Mouse (Mus musculus) heart, embryonic 11.5 days (tissue): Measurements from ENCODE around the gene Mrps30. TPM values are rescaled to one million over a fixed set of nuclear protein-coding genes. Genes with fewer than 3 reads are reported as not detected.
"Not testable (repeated sequence)": the region's sequence is repeated elsewhere in the genome, so short reads cannot be mapped to it uniquely, and the experiment has no call there.

Experiments
- ATAC-seq: fragments of 200-750 bp; cut with Nextera tagmentation; replicated peaks from 2 replicates; pipeline ENCODE4 v1.8.0; 2017; ENCODE audit warnings: moderate library complexity; ENCODE audit not compliant: insufficient number of reproducible peaks, low FRiP score, low TSS enrichment
- H3K27ac ChIP-seq: fragments of 300-500 bp; sonication (generic); 2 replicates; pipeline ENCODE4 v1.5.1; 2014; ENCODE audit warnings: mild to moderate bottlenecking, low read depth, low read length
- H3K27me3 ChIP-seq: fragments of 300-500 bp; sonication (generic); 2 replicates; pipeline ENCODE4 v1.6.1; 2014; ENCODE audit warnings: mild to moderate bottlenecking, low read length, mixed read lengths; ENCODE audit not compliant: control insufficient read depth, insufficient read depth
- H3K36me3 ChIP-seq: fragments of 300-500 bp; sonication (generic); 2 replicates; pipeline ENCODE4 v1.6.1; 2014; ENCODE audit warnings: mild to moderate bottlenecking, low read length, moderate library complexity, mixed read lengths; ENCODE audit not compliant: control insufficient read depth, insufficient read depth
- H3K4me1 ChIP-seq: fragments of 300-500 bp; sonication (generic); 2 replicates; pipeline ENCODE4 v1.6.1; 2014; ENCODE audit warnings: low read length; ENCODE audit not compliant: control insufficient read depth, insufficient read depth
- H3K4me2 ChIP-seq: fragments of 300-500 bp; sonication (generic); 2 replicates; pipeline ENCODE4 v1.6.1; 2014; ENCODE audit warnings: mild to moderate bottlenecking, moderate library complexity
- H3K4me3 ChIP-seq: fragments of 300-500 bp; sonication (generic); 2 replicates; pipeline ENCODE4 v1.5.1; 2014; ENCODE audit warnings: low read depth, low read length
- H3K9ac ChIP-seq: fragments of 300-500 bp; sonication (generic); 2 replicates; pipeline ENCODE4 v1.6.1; 2014; ENCODE audit warnings: mild to moderate bottlenecking, low read depth, low read length, moderate library complexity
- H3K9me3 ChIP-seq: fragments of 300-500 bp; sonication (generic); replicated peaks from 2 replicates; pipeline ENCODE4 v1.6.1; 2016; ENCODE audit warnings: low read length; ENCODE audit not compliant: control insufficient read depth
- WGBS: fragments of 180-500 bp; shearing (Covaris S2); extraction: QIAGEN DNeasy Blood & Tissue Kit; methylation state at CpG from one replicate; pipeline ENCODE4 v1.1.7; 2014; ENCODE audit not compliant: insufficient replicate concordance; 5-methylcytosine and 5-hydroxymethylcytosine counted together
- polyA plus RNA-seq: library from polyadenylated mRNA; unstranded; fragments of >200 nt; fragmentation: Nextera tagmentation; extraction: Ambion mirVana; gene quantifications from 2 replicates; pipeline ENCODE4 v1.2.1, GENCODE M21; 2014

The Mrps30 gene
- polyA plus RNA-seq, 1 experiment from 2014 or later, result 36.8 TPM

GRCm38 (mm10) chr13:118387448-118387801 is 373 bp upstream of the Mrps30 start:
- Histone ChIP-seq H3K36me3 (peaks cover 13% of the 10 kb centered on the region), H3K4me2 (peak overlapping the region; percentile 55), H3K4me3 (peak overlapping the region; percentile 63)
- H3K4me1 ChIP-seq, H3K27ac ChIP-seq, H3K27me3 ChIP-seq, H3K9me3 ChIP-seq, H3K9ac ChIP-seq: not testable (repeated sequence)
- 9% methylated on average over 10 of the region's 10 CpGs for WGBS
- ATAC-seq, result peak; percentile 43; the same call in 1 of the 2 replicates

- H3K4me2 ChIP-seq, result no peak overlapping the region
- H3K4me3 ChIP-seq, result no peak overlapping the region
- no peaks in the 10 kb centered on the region for H3K27me3 ChIP-seq
- ATAC-seq, result no peak
- no peaks in the 10 kb centered on the region for H3K4me1 ChIP-seq
- no peaks in the 10 kb centered on the region for H3K9me3 ChIP-seq
- no peak overlapping the region for H3K27ac ChIP-seq
- WGBS, result 75% methylated on average over 10 of the region's 10 CpGs
- peaks cover 21% of the 10 kb centered on the region for H3K36me3 ChIP-seq
- no peak overlapping the region for H3K9ac ChIP-seq
These were observed 6.7 kb downstream of the Mrps30 start for GRCm38 (mm10) chr13:118380381-118380780.

DNA sequence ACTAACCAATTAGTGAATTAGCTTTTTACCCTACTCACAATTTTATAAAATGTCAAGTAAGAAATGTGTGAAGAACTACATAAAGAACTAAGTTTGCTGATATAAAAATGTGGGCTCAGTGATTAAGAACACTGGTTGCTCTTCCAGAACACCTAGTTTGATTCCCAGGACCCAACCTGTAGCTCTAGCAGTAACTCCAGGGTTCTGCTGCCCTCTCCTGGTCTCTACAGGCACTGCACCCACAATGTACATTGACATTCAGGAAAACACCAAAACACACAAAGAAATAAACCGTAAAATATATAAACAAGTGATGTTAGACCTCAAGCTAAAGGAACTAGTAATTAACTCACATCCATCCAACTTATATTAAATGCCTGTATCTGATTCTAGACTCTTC is 7.9 kb downstream of the Mrps30 start:
- WGBS, result 70% methylated on average over 1 of the region's 1 CpGs
- H3K27ac ChIP-seq, result no peak overlapping the region
- H3K4me2 ChIP-seq, result no peak overlapping the region
- no peaks in the 10 kb centered on the region for H3K4me1 ChIP-seq
- H3K4me3 ChIP-seq, result no peak overlapping the region
- H3K9me3 ChIP-seq, result no peaks in the 10 kb centered on the region
- no peak overlapping the region for H3K9ac ChIP-seq
- no peaks in the 10 kb centered on the region for H3K27me3 ChIP-seq
- H3K36me3 ChIP-seq, result peaks cover 17% of the 10 kb centered on the region
- ATAC-seq, result no peak

GRCm38 (mm10) chr13:118372871-118373270 is 14.2 kb downstream of the Mrps30 start:
- H3K4me1 ChIP-seq, result no peaks in the 10 kb centered on the region
- no peaks in the 10 kb centered on the region for H3K36me3 ChIP-seq
- no peak for ATAC-seq
- no peaks in the 10 kb centered on the region for H3K9me3 ChIP-seq
- no peaks in the 10 kb centered on the region for H3K27me3 ChIP-seq
- H3K4me2 ChIP-seq, result no peak overlapping the region
- WGBS, result 48% methylated on average over 4 of the region's 4 CpGs
- no peak overlapping the region for H3K27ac ChIP-seq
- no peak overlapping the region for H3K4me3 ChIP-seq
- no peak overlapping the region for H3K9ac ChIP-seq

- Histone ChIP-seq H3K4me3 (no peak overlapping the region), H3K4me1 (no peaks in the 10 kb centered on the region), H3K36me3 (no peaks in the 10 kb centered on the region), H3K4me2 (no peak overlapping the region), H3K27me3 (no peaks in the 10 kb centered on the region), H3K9me3 (no peaks in the 10 kb centered on the region), H3K27ac (no peak overlapping the region), H3K9ac (no peak overlapping the region)
- ATAC-seq, result no peak
- 66% methylated on average over 1 of the region's 1 CpGs for WGBS
These were observed 21.3 kb downstream of the Mrps30 start for GRCm38 (mm10) chr13:118365774-118366173.

DNA sequence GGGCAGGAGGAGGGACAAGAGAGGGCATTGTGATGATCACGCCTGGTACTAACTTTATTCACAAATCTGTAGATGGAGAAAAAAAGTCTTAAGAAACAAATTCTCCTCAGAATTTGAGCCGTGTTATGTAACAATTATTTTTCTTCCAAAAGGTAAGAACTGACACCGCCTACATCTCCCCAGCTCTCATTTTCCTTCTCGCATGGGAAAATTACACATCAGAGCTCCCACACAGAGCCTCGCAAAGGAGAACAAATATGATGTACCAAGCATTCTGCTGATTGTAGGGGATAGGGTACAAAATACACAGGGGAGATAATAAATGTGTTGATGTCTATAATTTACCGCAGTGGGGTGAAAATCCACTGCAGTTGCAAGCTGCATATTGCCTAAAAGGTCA is 23.7 kb downstream of the Mrps30 start:
- Histone ChIP-seq H3K4me2 (no peak overlapping the region), H3K27me3 (no peaks in the 10 kb centered on the region), H3K4me3 (no peak overlapping the region), H3K36me3 (no peaks in the 10 kb centered on the region), H3K4me1 (no peaks in the 10 kb centered on the region), H3K9me3 (no peaks in the 10 kb centered on the region), H3K9ac (no peak overlapping the region), H3K27ac (no peak overlapping the region)
- no peak for ATAC-seq
- WGBS, result 86% methylated on average over 6 of the region's 6 CpGs

DNA sequence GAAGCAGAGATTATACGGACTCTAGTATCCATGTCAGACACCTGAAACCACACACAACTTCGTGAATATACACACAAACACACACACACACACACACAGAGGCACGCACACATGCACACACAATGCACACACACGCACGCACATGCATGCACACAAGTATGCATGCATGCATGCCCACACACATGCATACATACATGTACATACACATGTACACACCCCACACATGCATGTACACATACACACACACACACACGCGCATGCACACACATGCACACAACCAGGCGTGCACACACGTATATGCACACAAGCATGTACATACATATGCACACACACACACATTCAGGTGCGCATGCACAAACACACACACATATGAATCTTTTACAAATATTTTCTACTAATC is 36.2 kb downstream of the Mrps30 start:
- no peak for ATAC-seq
- Histone ChIP-seq H3K9ac (no peak overlapping the region), H3K4me3 (no peak overlapping the region), H3K36me3 (no peaks in the 10 kb centered on the region), H3K9me3 (no peaks in the 10 kb centered on the region), H3K4me1 (no peaks in the 10 kb centered on the region), H3K27me3 (no peaks in the 10 kb centered on the region), H3K27ac (no peak overlapping the region), H3K4me2 (no peak overlapping the region)
- 89% methylated on average over 10 of the region's 10 CpGs for WGBS

GRCm38 (mm10) chr13:118350257-118350656 is 36.8 kb downstream of the Mrps30 start:
- H3K4me3 ChIP-seq, result no peak overlapping the region

More at GRCm38 (mm10) chr13:118350257-118350656, 36.8 kb downstream of the Mrps30 start:
- H3K4me1 ChIP-seq, result no peaks in the 10 kb centered on the region
- H3K27me3 ChIP-seq, result no peaks in the 10 kb centered on the region
- no peak for ATAC-seq
- no peaks in the 10 kb centered on the region for H3K36me3 ChIP-seq
- no peaks in the 10 kb centered on the region for H3K9me3 ChIP-seq
- H3K9ac ChIP-seq, result no peak overlapping the region
- 22% methylated on average over 10 of the region's 10 CpGs for WGBS
- no peak overlapping the region for H3K4me2 ChIP-seq
- no peak overlapping the region for H3K27ac ChIP-seq
